Mouse (Mus musculus): ENCODE measurements around the gene Arhgef28. TPM values are rescaled to one million over a fixed set of nuclear protein-coding genes. Genes with fewer than 3 reads are reported as not detected.

The Arhgef28 gene
- polyA plus RNA-seq, 1 experiment from 2014 or later = 15.1 TPM

- H3K4me2 ChIP-seq (replicated peaks) = no peak overlapping the region
- peaks cover 4% of the 10 kb centered on the region; the same call in 1 of the 2 replicates for H3K4me1 ChIP-seq
- H3K27ac ChIP-seq = no peak overlapping the region
- ATAC-seq (ENCODE audit: insufficient number of reproducible peaks, insufficient read depth, low FRiP score, low TSS enrichment) = no peak
- H3K4me3 ChIP-seq = no peak overlapping the region
- no peaks in the 10 kb centered on the region for H3K9me3 ChIP-seq
- no peaks in the 10 kb centered on the region for H3K36me3 ChIP-seq
- H3K27me3 ChIP-seq = no peaks in the 10 kb centered on the region
- 92% methylated on average over 11 of the region's 11 CpGs for WGBS
- H3K9ac ChIP-seq = no peak overlapping the region
Observed at GRCm38 (mm10) chr13:98182330-98182729, 23.9 kb downstream of the Arhgef28 start.

GRCm38 (mm10) chr13:98180636-98181035, 25.6 kb downstream of the Arhgef28 start:
- peaks cover 3% of the 10 kb centered on the region; the same call in 1 of the 2 replicates for H3K4me1 ChIP-seq
- H3K4me2 ChIP-seq (replicated peaks) = no peak overlapping the region
- H3K27ac ChIP-seq = no peak overlapping the region
- no peak overlapping the region for H3K9ac ChIP-seq
- H3K9me3 ChIP-seq = no peaks in the 10 kb centered on the region
- ATAC-seq (ENCODE audit: insufficient number of reproducible peaks, insufficient read depth, low FRiP score, low TSS enrichment) = no peak
- WGBS = 81% methylated on average over 8 of the region's 8 CpGs
- H3K27me3 ChIP-seq = no peaks in the 10 kb centered on the region
- H3K36me3 ChIP-seq = no peaks in the 10 kb centered on the region
- H3K4me3 ChIP-seq = no peak overlapping the region

- Histone ChIP-seq H3K36me3 (no peaks in the 10 kb centered on the region), H3K27me3 (no peaks in the 10 kb centered on the region), H3K4me2 (replicated peaks) (no peak overlapping the region), H3K4me3 (no peak overlapping the region), H3K27ac (no peak overlapping the region), H3K9me3 (no peaks in the 10 kb centered on the region), H3K9ac (no peak overlapping the region), H3K4me1 (0 out of 2 replicates have a peak, but pooled peaks cover 2% of the 10 kb centered on the region)
- 72% methylated on average over 10 of the region's 10 CpGs for WGBS
- ATAC-seq (ENCODE audit: insufficient number of reproducible peaks, insufficient read depth, low FRiP score, low TSS enrichment) = no peak
Observed at GRCm38 (mm10) chr13:98175323-98176007, 30.8 kb downstream of the Arhgef28 start.

- H3K27me3 ChIP-seq = no peaks in the 10 kb centered on the region
- H3K27ac ChIP-seq = no peak overlapping the region
- 80% methylated on average over 6 of the region's 6 CpGs for WGBS
- no peak overlapping the region for H3K4me2 ChIP-seq (replicated peaks)
- H3K4me1 ChIP-seq = 0 out of 2 replicates have a peak, but pooled peaks cover 2% of the 10 kb centered on the region
- H3K9me3 ChIP-seq = no peaks in the 10 kb centered on the region
- no peak overlapping the region for H3K9ac ChIP-seq
- ATAC-seq (ENCODE audit: insufficient number of reproducible peaks, insufficient read depth, low FRiP score, low TSS enrichment) = no peak
- no peaks in the 10 kb centered on the region for H3K36me3 ChIP-seq
- H3K4me3 ChIP-seq = no peak overlapping the region
Observed at GRCm38 (mm10) chr13:98173008-98173407, 33.2 kb downstream of the Arhgef28 start.

GRCm38 (mm10) chr13:98172365-98172764, 33.9 kb downstream of the Arhgef28 start:
- no peak overlapping the region for H3K4me3 ChIP-seq
- no peaks in the 10 kb centered on the region for H3K36me3 ChIP-seq
- no peak for ATAC-seq (ENCODE audit: insufficient number of reproducible peaks, insufficient read depth, low FRiP score, low TSS enrichment)
- H3K27me3 ChIP-seq = no peaks in the 10 kb centered on the region
- 0 out of 2 replicates have a peak, but pooled peaks cover 2% of the 10 kb centered on the region for H3K4me1 ChIP-seq
- no peak overlapping the region for H3K4me2 ChIP-seq (replicated peaks)
- no peaks in the 10 kb centered on the region for H3K9me3 ChIP-seq
- 71% methylated on average over 11 of the region's 11 CpGs for WGBS
- no peak overlapping the region for H3K9ac ChIP-seq
- H3K27ac ChIP-seq = no peak overlapping the region

GRCm38 (mm10) chr13:98171706-98172105, 34.5 kb downstream of the Arhgef28 start:
- H3K9me3 ChIP-seq = no peaks in the 10 kb centered on the region
- H3K4me1 ChIP-seq = 0 out of 2 replicates have a peak, but pooled peaks cover 2% of the 10 kb centered on the region
- WGBS = 84% methylated on average over 4 of the region's 4 CpGs
- ATAC-seq (ENCODE audit: insufficient number of reproducible peaks, insufficient read depth, low FRiP score, low TSS enrichment) = no peak
- no peak overlapping the region for H3K9ac ChIP-seq
- H3K27ac ChIP-seq = no peak overlapping the region
- no peak overlapping the region for H3K4me2 ChIP-seq (replicated peaks)
- no peak overlapping the region for H3K4me3 ChIP-seq
- no peaks in the 10 kb centered on the region for H3K36me3 ChIP-seq
- H3K27me3 ChIP-seq = no peaks in the 10 kb centered on the region

- 86% methylated on average over 12 of the region's 12 CpGs for WGBS
- Histone ChIP-seq H3K9ac (no peak overlapping the region), H3K36me3 (no peaks in the 10 kb centered on the region), H3K27ac (no peak overlapping the region), H3K4me2 (replicated peaks) (no peak overlapping the region), H3K27me3 (no peaks in the 10 kb centered on the region), H3K4me3 (no peak overlapping the region), H3K4me1 (0 out of 2 replicates have a peak, but pooled peaks cover under 1% of the 10 kb centered on the region), H3K9me3 (no peaks in the 10 kb centered on the region)
- ATAC-seq (ENCODE audit: insufficient number of reproducible peaks, insufficient read depth, low FRiP score, low TSS enrichment) = no peak
Observed at GRCm38 (mm10) chr13:98171257-98171656, 35.0 kb downstream of the Arhgef28 start.

GRCm38 (mm10) chr13:98164878-98165277, 41.4 kb downstream of the Arhgef28 start:
- H3K4me1 ChIP-seq = no peaks in the 10 kb centered on the region
- H3K4me3 ChIP-seq = no peak overlapping the region
- no peaks in the 10 kb centered on the region for H3K27me3 ChIP-seq
- H3K27ac ChIP-seq = 0 out of 2 replicates have a peak overlapping the region, but pooled peaks have one; percentile 11
- 65% methylated on average over 6 of the region's 6 CpGs for WGBS
- no peaks in the 10 kb centered on the region for H3K9me3 ChIP-seq
- no peak overlapping the region for H3K9ac ChIP-seq
- no peaks in the 10 kb centered on the region for H3K36me3 ChIP-seq
- no peak for ATAC-seq (ENCODE audit: insufficient number of reproducible peaks, insufficient read depth, low FRiP score, low TSS enrichment)
- H3K4me2 ChIP-seq (replicated peaks) = no peak overlapping the region

- no peaks in the 10 kb centered on the region for H3K27me3 ChIP-seq
- WGBS = 91% methylated on average over 8 of the region's 8 CpGs
- no peaks in the 10 kb centered on the region for H3K9me3 ChIP-seq
- H3K4me2 ChIP-seq (replicated peaks) = no peak overlapping the region
- no peak overlapping the region for H3K27ac ChIP-seq
- no peak for ATAC-seq (ENCODE audit: insufficient number of reproducible peaks, insufficient read depth, low FRiP score, low TSS enrichment)
- H3K9ac ChIP-seq = no peak overlapping the region
- no peaks in the 10 kb centered on the region for H3K36me3 ChIP-seq
- no peaks in the 10 kb centered on the region for H3K4me1 ChIP-seq
- H3K4me3 ChIP-seq = no peak overlapping the region
Observed at GRCm38 (mm10) chr13:98161496-98161895, 44.7 kb downstream of the Arhgef28 start.

GRCm38 (mm10) chr13:98156656-98157055, 49.6 kb downstream of the Arhgef28 start:
- H3K4me3 ChIP-seq = no peak overlapping the region
- no peaks in the 10 kb centered on the region for H3K4me1 ChIP-seq
- H3K27me3 ChIP-seq = no peaks in the 10 kb centered on the region
- H3K36me3 ChIP-seq = no peaks in the 10 kb centered on the region
- whole genome bisulfite sequencing = 69% methylated on average over 7 of the region's 7 CpGs
- no peak overlapping the region for H3K27ac ChIP-seq
- ATAC-seq (ENCODE audit: insufficient number of reproducible peaks, insufficient read depth, low FRiP score, low TSS enrichment) = no peak
- no peak overlapping the region for H3K4me2 ChIP-seq (replicated peaks)
- H3K9ac ChIP-seq = no peak overlapping the region
- no peaks in the 10 kb centered on the region for H3K9me3 ChIP-seq

- no peak overlapping the region for H3K9ac ChIP-seq
- no peaks in the 10 kb centered on the region for H3K27me3 ChIP-seq
- H3K36me3 ChIP-seq = no peaks in the 10 kb centered on the region
- H3K4me1 ChIP-seq = no peaks in the 10 kb centered on the region
- no peak overlapping the region for H3K27ac ChIP-seq
- H3K4me3 ChIP-seq = no peak overlapping the region
- 88% methylated on average over 8 of the region's 8 CpGs for WGBS
- no peak for ATAC-seq (ENCODE audit: insufficient number of reproducible peaks, insufficient read depth, low FRiP score, low TSS enrichment)
- H3K9me3 ChIP-seq = no peaks in the 10 kb centered on the region
- H3K4me2 ChIP-seq (replicated peaks) = no peak overlapping the region
Observed at GRCm38 (mm10) chr13:98152759-98153158, 53.5 kb downstream of the Arhgef28 start.

GRCm38 (mm10) chr13:98147532-98147931, 58.7 kb downstream of the Arhgef28 start:
- 61% methylated on average over 5 of the region's 5 CpGs for WGBS
- ATAC-seq (ENCODE audit: insufficient number of reproducible peaks, insufficient read depth, low FRiP score, low TSS enrichment) = no peak

More at GRCm38 (mm10) chr13:98147532-98147931, 58.7 kb downstream of the Arhgef28 start:
- H3K36me3 ChIP-seq = no peaks in the 10 kb centered on the region
- no peaks in the 10 kb centered on the region for H3K27me3 ChIP-seq
- no peak overlapping the region for H3K9ac ChIP-seq
- H3K4me3 ChIP-seq = no peak overlapping the region
- H3K27ac ChIP-seq = no peak overlapping the region
- H3K4me1 ChIP-seq = 0 out of 2 replicates have a peak, but pooled peaks cover 5% of the 10 kb centered on the region
- no peaks in the 10 kb centered on the region for H3K9me3 ChIP-seq
- no peak overlapping the region for H3K4me2 ChIP-seq (replicated peaks)
